Mouse (Mus musculus) 3134 (cell line): Measurements from ENCODE around the gene Zfp277.

Source experiments
- DNase-seq: peaks from one replicate; pipeline ENCODE4 v3.0.0-alpha.2; 2011; ENCODE audit warnings: low spot score; ENCODE audit not compliant: insufficient read length; ENCODE audit errors: extremely low read depth

Gene Zfp277

GRCm38 (mm10) chr12:40272710-40273109 lies 173.0 kb downstream of the Zfp277 start:
- DNase-seq = no peak

- no peak for DNase-seq
Measured at GRCm38 (mm10) chr12:40268313-40268712, 177.4 kb downstream of the Zfp277 start.
